Comparison of ENCODE assay signal across 11 mouse cellular contexts in genomic region chr1:118910693-118911426, GRCm38 (mm10).
DNase-seq lines count a peak whose midpoint lies in the region; ATAC-seq and TF ChIP-seq lines count a peak whose summit lies in the region.
"Had no signal": no experiment of that assay in that cellular context is flagged by ENCODE, and none has a peak within 500 bp of the region (broad histone marks: within the 10 kb centered on the region; RNA-seq: fewer than 3 reads in every experiment).

No protein-coding gene starts in this region.

- no peak for ATAC-seq in embryonic facial prominence, embryonic 15.5 days (ENCODE audit: insufficient number of reproducible peaks, low FRiP score, low TSS enrichment, low read depth)
- peak; percentile 62 for ATAC-seq in hindbrain, embryonic 16.5 days
- ATAC-seq in neural tube, embryonic 13.5 days (ENCODE audit: low read depth), result peak; percentile 76

- DNase-seq in cerebellum, adult 2 months, result peak; percentile 15 to 23
- no peak for DNase-seq in cerebellum, adult 11 months
- no peak for DNase-seq in spleen, adult 12 weeks (ENCODE audit: low spot score)
- no peak for DNase-seq in urinary bladder, postnatal 36 days (ENCODE audit: low spot score in 2 of 2)
- no peak for DNase-seq in gastrocnemius, adult 2 months
- DNase-seq: adrenal gland, postnatal 36 days; lung, adult 2 months; right cerebral cortex, postnatal 4 days had no signal

- no peak overlapping the region for H3K9ac ChIP-seq in embryonic facial prominence, embryonic 15.5 days
- H3K9ac ChIP-seq in hindbrain, embryonic 16.5 days (ENCODE audit: low read depth, low read length), result peak overlapping the region; percentile 5; the same call in 1 of the 2 replicates
- H3K9ac ChIP-seq in neural tube, embryonic 13.5 days, result no peak overlapping the region

- no peaks in the 10 kb centered on the region for H3K27me3 ChIP-seq in cerebellum, adult 2 months (ENCODE audit: control insufficient read depth, insufficient read depth, low read length)
- no peaks in the 10 kb centered on the region for H3K27me3 ChIP-seq in embryonic facial prominence, embryonic 15.5 days
- H3K27me3 ChIP-seq in hindbrain, embryonic 16.5 days (replicated peaks; ENCODE audit: control insufficient read depth, insufficient read depth, low read length), result 0 out of 2 replicates have a peak, but pooled peaks cover 2% of the 10 kb centered on the region
- peaks cover 18% of the 10 kb centered on the region; the same call in 1 of the 2 replicates for H3K27me3 ChIP-seq in neural tube, embryonic 13.5 days

- no peak for TF ChIP-seq CTCF in cerebellum, adult 2 months (IDR thresholded peaks at IDR 0.05; ENCODE audit: borderline replicate concordance, insufficient read depth, low read depth, low read length)
- no peak for TF ChIP-seq CTCF in gastrocnemius, adult 2 months (IDR thresholded peaks at IDR 0.05)

- no peak overlapping the region for H3K27ac ChIP-seq in cerebellum, adult 2 months (ENCODE audit: insufficient read depth, low read length)
- peak overlapping the region; percentile 56; the same call in 1 of the 2 replicates for H3K27ac ChIP-seq in embryonic facial prominence, embryonic 15.5 days (replicated peaks)
- peak overlapping the region; percentile 52; the same call in 1 of the 2 replicates for H3K27ac ChIP-seq in hindbrain, embryonic 16.5 days (ENCODE audit: low read depth, low read length)
- 0 out of 2 replicates have a peak overlapping the region, but pooled peaks have one; percentile 25 for H3K27ac ChIP-seq in neural tube, embryonic 13.5 days (replicated peaks)
- no peak overlapping the region for H3K27ac ChIP-seq in gastrocnemius, adult 2 months

- TF ChIP-seq POLR2A in cerebellum, adult 2 months (IDR thresholded peaks at IDR 0.05; ENCODE audit: borderline replicate concordance, insufficient read depth, low read length), result no peak

- H3K4me2 ChIP-seq in embryonic facial prominence, embryonic 15.5 days (replicated peaks), result no peak overlapping the region
- H3K4me2 ChIP-seq in hindbrain, embryonic 16.5 days (ENCODE audit: low read length), result 0 out of 2 replicates have a peak overlapping the region, but pooled peaks have one; percentile 2
- H3K4me2 ChIP-seq in neural tube, embryonic 13.5 days, result no peak overlapping the region

- H3K9me3 ChIP-seq in embryonic facial prominence, embryonic 15.5 days (replicated peaks), result no peaks in the 10 kb centered on the region
- no peaks in the 10 kb centered on the region for H3K9me3 ChIP-seq in hindbrain, embryonic 16.5 days (ENCODE audit: control insufficient read depth, low read length)
- no peaks in the 10 kb centered on the region for H3K9me3 ChIP-seq in neural tube, embryonic 13.5 days

- H3K36me3 ChIP-seq in embryonic facial prominence, embryonic 15.5 days, result no peaks in the 10 kb centered on the region
- H3K36me3 ChIP-seq in hindbrain, embryonic 16.5 days (ENCODE audit: control insufficient read depth, insufficient read depth, low read length), result no peaks in the 10 kb centered on the region
- H3K36me3 ChIP-seq in neural tube, embryonic 13.5 days, result no peaks in the 10 kb centered on the region

- no peak overlapping the region for H3K4me3 ChIP-seq in cerebellum, adult 2 months (replicated peaks; ENCODE audit: insufficient read depth, low read depth, low read length)
- no peak overlapping the region for H3K4me3 ChIP-seq in embryonic facial prominence, embryonic 15.5 days (replicated peaks)
- H3K4me3 ChIP-seq in hindbrain, embryonic 16.5 days (ENCODE audit: low read length), result no peak overlapping the region
- H3K4me3 ChIP-seq in neural tube, embryonic 13.5 days, result no peak overlapping the region
- H3K4me3 ChIP-seq in gastrocnemius, adult 2 months, result no peak overlapping the region

- intact Hi-C loops in gastrocnemius, adult 2 months (cut with DNase I), result no loop called here

- WGBS in cerebellum, adult 2 months, result 61% methylated on average over 13 of the region's 13 CpGs
- WGBS in embryonic facial prominence, embryonic 15.5 days, result 33% methylated on average over 13 of the region's 13 CpGs
- WGBS in hindbrain, embryonic 16.5 days, result 12% methylated on average over 13 of the region's 13 CpGs
- WGBS in neural tube, embryonic 13.5 days, result 10% methylated on average over 13 of the region's 13 CpGs

- H3K4me1 ChIP-seq in cerebellum, adult 2 months (ENCODE audit: control insufficient read depth, insufficient read depth, low read length), result peaks cover 6% of the 10 kb centered on the region
- peaks cover 76% of the 10 kb centered on the region for H3K4me1 ChIP-seq in embryonic facial prominence, embryonic 15.5 days
- peaks cover 23% of the 10 kb centered on the region for H3K4me1 ChIP-seq in hindbrain, embryonic 16.5 days (ENCODE audit: control insufficient read depth, insufficient read depth, low read depth, low read length)
- peaks cover 58% of the 10 kb centered on the region for H3K4me1 ChIP-seq in neural tube, embryonic 13.5 days (replicated peaks)

Comparison
In these comparisons a context has a peak if more than half of its experiments do, and no peak if none do; other contexts are left out.
1. DNase-seq: peak in cerebellum, adult 2 months (2 of 2); none in cerebellum, adult 11 months (single experiment), spleen, adult 12 weeks (single experiment), urinary bladder, postnatal 36 days (0 of 2) and gastrocnemius, adult 2 months (single experiment).
2. H3K27ac ChIP-seq: peak in embryonic facial prominence, embryonic 15.5 days (single experiment), hindbrain, embryonic 16.5 days (single experiment) and neural tube, embryonic 13.5 days (single experiment); none in cerebellum, adult 2 months (single experiment) and gastrocnemius, adult 2 months (single experiment).